Mouse (Mus musculus): Measurements from ENCODE around the gene Dhx15. TPM values are rescaled to one million over a fixed set of nuclear protein-coding genes. Genes with fewer than 3 reads are reported as not detected.

The Dhx15 gene
- polyA plus RNA-seq, 1 experiment from 2014 or later = 39.3 TPM

DNA sequence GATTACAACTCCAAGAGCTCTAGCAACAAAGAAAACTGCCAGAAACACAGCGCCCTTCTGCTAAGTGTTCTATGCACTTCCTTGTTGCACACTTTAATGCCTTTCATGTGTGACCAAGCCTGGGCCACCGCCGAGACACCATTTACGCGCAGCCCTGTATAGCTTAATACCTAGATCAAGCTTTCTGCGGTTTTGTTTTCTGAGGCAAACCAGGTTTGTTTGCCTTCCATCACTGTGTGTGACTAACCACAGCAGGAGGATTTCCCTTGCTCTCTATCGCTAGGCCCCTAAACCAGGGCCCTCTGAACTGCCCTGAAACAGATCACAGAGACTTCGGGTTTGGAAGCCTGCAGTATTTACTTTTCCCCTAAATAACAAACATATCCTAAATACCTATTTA lies 64.5 kb downstream of the Dhx15 start:
- Histone ChIP-seq H3K9ac (replicated peaks) (no peak overlapping the region), H3K27ac (ENCODE audit: low read depth) (no peak overlapping the region), H3K4me3 (ENCODE audit: low read depth, low read length) (no peak overlapping the region), H3K4me2 (ENCODE audit: low read depth, low read length) (no peak overlapping the region), H3K4me1 (ENCODE audit: insufficient read depth) (no peaks in the 10 kb centered on the region), H3K9me3 (ENCODE audit: low read length) (no peaks in the 10 kb centered on the region), H3K27me3 (ENCODE audit: insufficient read depth, low read length) (no peaks in the 10 kb centered on the region), H3K36me3 (replicated peaks; ENCODE audit: insufficient read depth, low read length) (no peaks in the 10 kb centered on the region)
- peak; percentile 5 for DNase-seq
- TF ChIP-seq EP300 (IDR thresholded peaks at IDR 0.05; ENCODE audit: low read depth) = no peak
- TF ChIP-seq CTCF (IDR thresholded peaks at IDR 0.05; ENCODE audit: low read depth) = no peak
- ATAC-seq = no peak
- 72% methylated on average over 8 of the region's 8 CpGs for WGBS (ENCODE audit: insufficient replicate concordance)

DNA sequence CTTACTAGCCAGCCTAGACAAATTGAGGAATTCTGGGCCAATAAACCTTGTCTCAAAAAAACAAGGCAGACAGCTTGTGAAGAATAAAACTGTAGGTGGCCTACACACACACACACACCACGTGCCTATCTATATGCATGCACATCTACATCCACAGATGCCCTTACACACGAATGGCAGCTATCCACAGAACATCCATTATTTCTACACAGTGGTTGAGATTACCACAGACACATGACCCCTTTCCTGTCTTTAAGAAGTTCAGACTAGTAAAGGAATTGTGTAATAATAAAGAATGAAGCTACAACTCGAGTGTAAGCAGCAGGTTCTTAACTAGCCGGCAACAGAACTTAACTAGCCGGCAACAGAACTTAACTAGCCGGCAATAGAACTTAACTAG lies 68.2 kb downstream of the Dhx15 start:
- H3K9me3 ChIP-seq (ENCODE audit: low read length) = no peaks in the 10 kb centered on the region

DNA sequence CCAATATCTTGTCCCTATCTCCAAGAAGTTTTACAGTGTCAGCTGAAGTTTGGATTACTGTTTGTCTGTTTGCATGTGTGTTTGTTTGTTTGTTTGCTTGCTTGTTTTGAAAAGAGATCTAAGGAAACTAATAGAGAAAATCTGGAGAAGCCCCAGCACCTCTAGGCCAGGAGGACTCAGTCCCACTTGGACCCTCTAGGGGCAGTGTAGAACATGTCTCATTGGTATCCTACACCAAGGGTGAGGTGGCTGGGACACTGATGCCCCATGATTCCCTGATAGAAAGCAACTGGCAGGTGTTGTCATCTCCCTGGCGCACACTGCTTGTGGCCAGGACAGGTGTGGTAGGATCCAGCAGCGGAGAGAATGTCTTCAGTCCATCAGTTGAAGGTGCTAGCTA lies 70.5 kb downstream of the Dhx15 start:
- Histone ChIP-seq H3K4me3 (ENCODE audit: low read depth, low read length) (no peak overlapping the region), H3K27me3 (ENCODE audit: insufficient read depth, low read length) (peaks cover 26% of the 10 kb centered on the region), H3K4me2 (ENCODE audit: low read depth, low read length) (no peak overlapping the region), H3K27ac (ENCODE audit: low read depth) (no peak overlapping the region), H3K36me3 (replicated peaks; ENCODE audit: insufficient read depth, low read length) (no peaks in the 10 kb centered on the region), H3K9me3 (ENCODE audit: low read length) (no peaks in the 10 kb centered on the region), H3K9ac (replicated peaks) (no peak overlapping the region), H3K4me1 (ENCODE audit: insufficient read depth) (peaks cover 5% of the 10 kb centered on the region; the same call in 1 of the 2 replicates)
- 58% methylated on average over 2 of the region's 2 CpGs for WGBS (ENCODE audit: insufficient replicate concordance)
- TF ChIP-seq EP300 (IDR thresholded peaks at IDR 0.05; ENCODE audit: low read depth) (no peak), CTCF (IDR thresholded peaks at IDR 0.05; ENCODE audit: low read depth) (peak; percentile 39; the same call in 1 of the 2 replicates)
- no peak for ATAC-seq
- no peak for DNase-seq

More for the DNA sequence above, 68.2 kb downstream of the Dhx15 start:
- H3K36me3 ChIP-seq (replicated peaks; ENCODE audit: insufficient read depth, low read length) = no peaks in the 10 kb centered on the region
- WGBS (ENCODE audit: insufficient replicate concordance) = 64% methylated on average over 6 of the region's 6 CpGs
- H3K4me1 ChIP-seq (ENCODE audit: insufficient read depth) = no peaks in the 10 kb centered on the region
- no peak for DNase-seq
- H3K27me3 ChIP-seq (ENCODE audit: insufficient read depth, low read length) = peaks cover 6% of the 10 kb centered on the region; the same call in 1 of the 2 replicates
- no peak for TF ChIP-seq EP300 (IDR thresholded peaks at IDR 0.05; ENCODE audit: low read depth)
- no peak for TF ChIP-seq CTCF (IDR thresholded peaks at IDR 0.05; ENCODE audit: low read depth)
- ATAC-seq = no peak
- H3K27ac ChIP-seq (ENCODE audit: low read depth) = no peak overlapping the region
- no peak overlapping the region for H3K9ac ChIP-seq (replicated peaks)
- H3K4me2 ChIP-seq (ENCODE audit: low read depth, low read length) = no peak overlapping the region
- H3K4me3 ChIP-seq (ENCODE audit: low read depth, low read length) = no peak overlapping the region

DNA sequence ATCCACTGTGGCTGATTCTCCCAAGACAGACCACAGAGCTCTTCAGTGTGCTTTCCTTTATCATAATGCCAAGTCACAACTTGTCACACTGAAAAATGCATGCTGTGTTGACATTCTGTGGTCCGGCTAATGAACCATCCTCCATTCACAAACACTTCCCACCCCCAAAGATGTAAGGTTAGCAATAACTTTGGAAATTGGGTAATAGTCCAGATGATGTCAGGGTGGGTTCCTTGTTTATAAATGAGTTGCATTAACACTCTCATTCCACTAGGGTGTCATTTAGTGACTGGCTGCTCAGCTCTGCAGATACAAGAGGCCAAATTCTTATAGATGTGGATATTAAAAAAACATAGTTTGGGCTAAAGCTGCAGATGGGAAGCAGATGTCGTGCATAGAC lies 71.1 kb downstream of the Dhx15 start:
- Histone ChIP-seq H3K9me3 (ENCODE audit: low read length) (no peaks in the 10 kb centered on the region), H3K4me3 (ENCODE audit: low read depth, low read length) (no peak overlapping the region), H3K27ac (ENCODE audit: low read depth) (no peak overlapping the region), H3K36me3 (replicated peaks; ENCODE audit: insufficient read depth, low read length) (no peaks in the 10 kb centered on the region), H3K27me3 (ENCODE audit: insufficient read depth, low read length) (peaks cover 32% of the 10 kb centered on the region), H3K4me1 (ENCODE audit: insufficient read depth) (peaks cover 10% of the 10 kb centered on the region), H3K4me2 (ENCODE audit: low read depth, low read length) (no peak overlapping the region), H3K9ac (replicated peaks) (no peak overlapping the region)
- 67% methylated on average over 2 of the region's 2 CpGs for WGBS (ENCODE audit: insufficient replicate concordance)
- TF ChIP-seq EP300 (IDR thresholded peaks at IDR 0.05; ENCODE audit: low read depth) = no peak
- TF ChIP-seq CTCF (IDR thresholded peaks at IDR 0.05; ENCODE audit: low read depth) = peak; percentile 15; the same call in 1 of the 2 replicates
- no peak for DNase-seq
- ATAC-seq = no peak

DNA sequence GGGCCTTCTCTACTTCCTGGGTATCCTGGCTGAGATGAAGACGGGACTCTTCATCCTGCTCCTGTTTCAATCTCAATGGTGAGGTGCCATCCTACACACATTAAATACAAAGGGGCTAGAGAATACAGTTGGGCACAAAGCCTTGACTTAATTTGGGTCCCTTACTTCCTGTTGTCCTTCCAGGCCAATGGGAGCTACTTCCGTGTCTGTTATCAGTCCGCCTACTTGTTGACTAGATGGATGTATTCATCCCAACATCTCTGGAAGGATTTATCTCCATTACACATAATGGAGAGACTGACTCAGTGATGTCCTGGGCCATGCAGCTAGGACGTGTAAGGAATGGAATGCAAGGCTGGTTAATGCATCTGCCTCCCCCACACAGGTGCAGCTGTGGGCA lies 72.5 kb downstream of the Dhx15 start:
- no peaks in the 10 kb centered on the region for H3K9me3 ChIP-seq (ENCODE audit: low read length)
- no peak for TF ChIP-seq CTCF (IDR thresholded peaks at IDR 0.05; ENCODE audit: low read depth)
- no peak for TF ChIP-seq EP300 (IDR thresholded peaks at IDR 0.05; ENCODE audit: low read depth)
- H3K4me3 ChIP-seq (ENCODE audit: low read depth, low read length) = no peak overlapping the region
- H3K27me3 ChIP-seq (ENCODE audit: insufficient read depth, low read length) = peaks cover 46% of the 10 kb centered on the region
- ATAC-seq (no peak), DNase-seq (no peak)
- no peak overlapping the region for H3K4me2 ChIP-seq (ENCODE audit: low read depth, low read length)
- H3K27ac ChIP-seq (ENCODE audit: low read depth) = no peak overlapping the region
- 76% methylated on average over 4 of the region's 4 CpGs for WGBS (ENCODE audit: insufficient replicate concordance)
- no peaks in the 10 kb centered on the region for H3K36me3 ChIP-seq (replicated peaks; ENCODE audit: insufficient read depth, low read length)
- H3K9ac ChIP-seq (replicated peaks) = no peak overlapping the region
- peaks cover 20% of the 10 kb centered on the region for H3K4me1 ChIP-seq (ENCODE audit: insufficient read depth)

DNA sequence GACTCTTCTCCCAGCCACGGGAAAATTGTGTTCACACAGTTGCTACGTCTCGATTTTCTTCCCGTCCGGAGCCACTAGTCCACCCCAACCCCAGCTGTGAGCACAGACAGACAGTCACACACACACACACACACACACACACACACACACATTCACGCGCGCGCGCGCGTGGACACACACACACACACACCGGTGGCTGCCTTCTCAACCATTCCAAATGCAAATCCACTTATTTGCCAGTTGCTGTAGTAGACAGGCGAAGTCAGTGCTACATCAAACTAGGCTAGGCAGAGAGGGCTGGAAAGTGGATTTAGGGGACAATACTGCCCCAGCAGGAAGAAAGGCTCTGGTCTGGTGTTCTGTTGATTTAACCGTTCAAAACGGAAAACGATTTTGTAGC lies 73.9 kb downstream of the Dhx15 start:
- Histone ChIP-seq H3K27me3 (ENCODE audit: insufficient read depth, low read length) (peaks cover 60% of the 10 kb centered on the region), H3K27ac (ENCODE audit: low read depth) (no peak overlapping the region), H3K4me2 (ENCODE audit: low read depth, low read length) (peak overlapping the region; percentile 91), H3K4me3 (ENCODE audit: low read depth, low read length) (peak overlapping the region; percentile 57), H3K9ac (replicated peaks) (no peak overlapping the region), H3K9me3 (ENCODE audit: low read length) (no peaks in the 10 kb centered on the region), H3K36me3 (replicated peaks; ENCODE audit: insufficient read depth, low read length) (no peaks in the 10 kb centered on the region), H3K4me1 (ENCODE audit: insufficient read depth) (peaks cover 25% of the 10 kb centered on the region)
- TF ChIP-seq CTCF (IDR thresholded peaks at IDR 0.05; ENCODE audit: low read depth) = no peak
- no peak for TF ChIP-seq EP300 (IDR thresholded peaks at IDR 0.05; ENCODE audit: low read depth)
- 6% methylated on average over 17 of the region's 17 CpGs for WGBS (ENCODE audit: insufficient replicate concordance)
- ATAC-seq (peak; percentile 20; the same call in 1 of the 2 replicates), DNase-seq (no peak)

All from liver, postnatal 0 days (tissue).